Mouse (Mus musculus) myocyte (in vitro differentiated cells): ENCODE measurements around the gene Agap1.

Experiments used
- CEBPB ChIP-seq: IDR thresholded peaks from 2 replicates; pipeline ENCODE4 v1.6.1; 2011; ENCODE audit warnings: mild to moderate bottlenecking, moderate library complexity; ENCODE audit not compliant: poor library complexity, insufficient read depth, severe bottlenecking
- E2F4 ChIP-seq: IDR thresholded peaks from one replicate; pipeline ENCODE4 v1.6.1; 2011; ENCODE audit warnings: mild to moderate bottlenecking, control low read depth, moderate library complexity; ENCODE audit not compliant: insufficient read depth
- MAX ChIP-seq: IDR thresholded peaks from one replicate; pipeline ENCODE4 v1.6.1; 2011; ENCODE audit warnings: low read depth, mild to moderate bottlenecking, control low read depth
- MYOD1 ChIP-seq, 3 experiments: IDR thresholded peaks; one replicate each; pipeline ENCODE4 v1.6.1; 2011; ENCODE audit warnings: control low read depth in 2 of 3, low read depth in 2 of 3, mild to moderate bottlenecking in 2 of 3, moderate library complexity in 1 of 3; ENCODE audit not compliant: insufficient read length in 2 of 3, control insufficient read depth in 1 of 3
- MYOG ChIP-seq, 3 experiments: IDR thresholded peaks; one replicate each; pipeline ENCODE4 v1.6.1; 2011; ENCODE audit warnings: control low read depth in 2 of 3, low read depth in 2 of 3, mild to moderate bottlenecking in 2 of 3; ENCODE audit not compliant: insufficient read length in 2 of 3, control insufficient read depth in 1 of 3, insufficient read depth in 1 of 3
- POLR2A ChIP-seq: IDR thresholded peaks from one replicate; pipeline ENCODE4 v1.6.1; 2011; ENCODE audit warnings: low read depth, mild to moderate bottlenecking, control low read depth, moderate library complexity; ENCODE audit not compliant: insufficient read length
- POLR2AphosphoS2 ChIP-seq: IDR thresholded peaks from one replicate; pipeline ENCODE4 v1.6.1; 2011; ENCODE audit warnings: low read depth, control low read depth; ENCODE audit not compliant: insufficient read length
- REST ChIP-seq: IDR thresholded peaks from one replicate; pipeline ENCODE4 v1.6.1; 2011; ENCODE audit warnings: mild to moderate bottlenecking, control low read depth, moderate library complexity; ENCODE audit not compliant: insufficient read depth, insufficient read length
- TCF12 ChIP-seq: IDR thresholded peaks from one replicate; pipeline ENCODE4 v1.6.1; 2011; ENCODE audit warnings: mild to moderate bottlenecking, control low read depth; ENCODE audit not compliant: poor library complexity, insufficient read depth, severe bottlenecking
- TCF3 ChIP-seq: IDR thresholded peaks from one replicate; pipeline ENCODE4 v1.6.1; 2011; ENCODE audit warnings: low read depth, control low read depth; ENCODE audit not compliant: insufficient read length
- USF1 ChIP-seq: IDR thresholded peaks from one replicate; pipeline ENCODE4 v1.6.1; 2011; ENCODE audit warnings: low read depth, mild to moderate bottlenecking, control low read depth, moderate library complexity

- no peak for TF ChIP-seq POLR2A
- TF ChIP-seq TCF3: no peak
- TF ChIP-seq MAX: no peak
- TF ChIP-seq TCF12: no peak
- no peak for TF ChIP-seq USF1
- no peak for TF ChIP-seq E2F4
- TF ChIP-seq REST: no peak
- no peak for TF ChIP-seq POLR2AphosphoS2
- TF ChIP-seq MYOD1 (IDR thresholded peaks at IDR 0.05; ENCODE audit: control insufficient read depth in 1 of 3, insufficient read length in 2 of 3, low read depth in 2 of 3): no peak
- no peak for TF ChIP-seq CEBPB
- no peak for TF ChIP-seq MYOG (IDR thresholded peaks at IDR 0.05; ENCODE audit: control insufficient read depth in 1 of 3, insufficient read depth in 1 of 3, insufficient read length in 2 of 3, low read depth in 2 of 3)
These were observed 189.5 kb downstream of the Agap1 start for GRCm38 (mm10) chr1:89644120-89644519.
